Mouse (Mus musculus): ENCODE measurements around the gene Olfr601.

- TF ChIP-seq CTCF (IDR thresholded peaks at IDR 0.05; ENCODE audit: low read depth) (no peak), EP300 (optimal IDR thresholded peaks at IDR 0.05) (no peak)
Measured at GRCm38 (mm10) chr7:103349569-103349968, 12.9 kb downstream of the Olfr601 start, which contains the start of gene Olfr600.

All from stomach, postnatal 0 days (tissue).